Mouse (Mus musculus) kidney, adult 18-20 months (tissue): ENCODE data around the gene 1110032A03Rik.
A peak's percentile ranks its signal among the peaks of the same experiment; 100 is the strongest.

Experiments used
- DNase-seq: peaks from one replicate; pipeline ENCODE4 v3.0.0; 2021

1110032A03Rik gene

GRCm38 (mm10) chr9:50729600-50729999 is 45.7 kb downstream of the 1110032A03Rik start:
- DNase-seq: no peak

- peak; percentile 59 for DNase-seq
These were observed 47.2 kb downstream of the 1110032A03Rik start for GRCm38 (mm10) chr9:50727925-50728651.

- no peak for DNase-seq
These were observed 48.0 kb downstream of the 1110032A03Rik start for GRCm38 (mm10) chr9:50727171-50727924.

GRCm38 (mm10) chr9:50725921-50726590 is 49.3 kb downstream of the 1110032A03Rik start:
- no peak for DNase-seq

- DNase-seq: no peak
These were observed 50.5 kb downstream of the 1110032A03Rik start for GRCm38 (mm10) chr9:50724661-50725330.

- DNase-seq: no peak
These were observed 51.2 kb downstream of the 1110032A03Rik start for GRCm38 (mm10) chr9:50724147-50724546.

GRCm38 (mm10) chr9:50723406-50723805 is 51.9 kb downstream of the 1110032A03Rik start:
- DNase-seq: peak; percentile 54

- DNase-seq: no peak
These were observed 52.8 kb downstream of the 1110032A03Rik start for GRCm38 (mm10) chr9:50722451-50722911.

- DNase-seq: no peak
These were observed 54.3 kb downstream of the 1110032A03Rik start for GRCm38 (mm10) chr9:50721061-50721460.

- no peak for DNase-seq
These were observed 56.4 kb downstream of the 1110032A03Rik start for GRCm38 (mm10) chr9:50718878-50719277.

GRCm38 (mm10) chr9:50714188-50714587 is 61.1 kb downstream of the 1110032A03Rik start:
- no peak for DNase-seq
